Mouse (Mus musculus): ENCODE results near the gene Ank3. TPM values are rescaled to one million over a fixed set of nuclear protein-coding genes. Genes with fewer than 3 reads are reported as not detected.

Gene Ank3
- total and polyA plus RNA-seq, 2 experiments from 2014 or later, result 66.6 to 253 TPM

GRCm38 (mm10) chr10:69585271-69585670, 186.7 kb downstream of the Ank3 start:
- 86% methylated on average over 3 of the region's 3 CpGs for WGBS
- H3K4me2 ChIP-seq (ENCODE audit: low read depth, low read length, poor library complexity, severe bottlenecking), result no peak overlapping the region

GRCm38 (mm10) chr10:69594186-69595131, 195.9 kb downstream of the Ank3 start:
- no peaks in the 10 kb centered on the region for H3K27me3 ChIP-seq (ENCODE audit: insufficient read depth, low read length)
- H3K9me3 ChIP-seq (ENCODE audit: low read length), result no peaks in the 10 kb centered on the region
- 27% methylated on average over 15 of the region's 15 CpGs for WGBS
- peak overlapping the region; percentile 28 for H3K4me2 ChIP-seq (ENCODE audit: low read depth, low read length, poor library complexity, severe bottlenecking)
- ATAC-seq (ENCODE audit: low FRiP score) (0 out of 2 replicates have a peak, but pooled peaks have one; percentile 44), DNase-seq (ENCODE audit: low spot score) (peak; percentile 92)
- no peak overlapping the region for H3K4me3 ChIP-seq (ENCODE audit: low read depth, low read length)
- H3K27ac ChIP-seq (ENCODE audit: low read depth, low read length), result peak overlapping the region; percentile 27; the same call in 1 of the 2 replicates
- H3K4me1 ChIP-seq (ENCODE audit: insufficient read depth, low read length), result peaks cover 8% of the 10 kb centered on the region; the same call in 1 of the 2 replicates
- no peak overlapping the region for H3K9ac ChIP-seq (replicated peaks; ENCODE audit: low read length, poor library complexity, severe bottlenecking)
- TF ChIP-seq CTCF (IDR thresholded peaks at IDR 0.05), result no peak
- no peaks in the 10 kb centered on the region for H3K36me3 ChIP-seq (ENCODE audit: insufficient read depth, low read length)

More at GRCm38 (mm10) chr10:69585271-69585670, 186.7 kb downstream of the Ank3 start:
- no peak for DNase-seq (ENCODE audit: low spot score)
- Histone ChIP-seq H3K27ac (ENCODE audit: low read depth, low read length) (no peak overlapping the region), H3K4me1 (ENCODE audit: insufficient read depth, low read length) (no peaks in the 10 kb centered on the region), H3K9ac (replicated peaks; ENCODE audit: low read length, poor library complexity, severe bottlenecking) (no peak overlapping the region), H3K27me3 (ENCODE audit: insufficient read depth, low read length) (no peaks in the 10 kb centered on the region), H3K4me3 (ENCODE audit: low read depth, low read length) (no peak overlapping the region), H3K9me3 (ENCODE audit: low read length) (no peaks in the 10 kb centered on the region), H3K36me3 (ENCODE audit: insufficient read depth, low read length) (no peaks in the 10 kb centered on the region)
- TF ChIP-seq CTCF (IDR thresholded peaks at IDR 0.05), result no peak
- ATAC-seq (ENCODE audit: low FRiP score), result no peak

DNA sequence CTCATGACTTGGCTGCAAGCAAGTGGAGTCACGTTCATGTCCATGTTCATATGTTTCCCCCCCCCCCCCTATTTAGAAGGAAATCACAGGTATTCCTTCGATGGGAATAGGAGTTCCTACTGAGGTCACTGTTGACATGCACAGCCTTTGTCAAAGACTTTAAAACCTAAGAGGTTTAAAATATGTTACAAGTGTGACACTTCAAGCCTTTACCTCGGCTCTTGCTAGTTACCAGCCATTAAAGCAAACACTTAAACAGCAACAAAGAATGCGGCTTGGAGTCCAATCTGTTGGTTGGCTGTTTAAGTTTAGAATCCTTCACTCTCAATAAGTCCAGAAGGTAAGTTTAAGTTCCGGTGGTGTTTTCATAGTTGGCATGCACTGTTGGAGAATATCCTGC, 196.9 kb downstream of the Ank3 start:
- Histone ChIP-seq H3K4me3 (ENCODE audit: low read depth, low read length) (no peak overlapping the region), H3K9me3 (ENCODE audit: low read length) (no peaks in the 10 kb centered on the region), H3K27ac (ENCODE audit: low read depth, low read length) (no peak overlapping the region), H3K36me3 (ENCODE audit: insufficient read depth, low read length) (no peaks in the 10 kb centered on the region), H3K9ac (replicated peaks; ENCODE audit: low read length, poor library complexity, severe bottlenecking) (no peak overlapping the region), H3K4me2 (ENCODE audit: low read depth, low read length, poor library complexity, severe bottlenecking) (no peak overlapping the region), H3K27me3 (ENCODE audit: insufficient read depth, low read length) (no peaks in the 10 kb centered on the region), H3K4me1 (ENCODE audit: insufficient read depth, low read length) (peaks cover 8% of the 10 kb centered on the region; the same call in 1 of the 2 replicates)
- DNase-seq (ENCODE audit: low spot score) (no peak), ATAC-seq (ENCODE audit: low FRiP score) (no peak)
- no peak for TF ChIP-seq CTCF (IDR thresholded peaks at IDR 0.05)
- 87% methylated on average over 5 of the region's 5 CpGs for WGBS

- Histone ChIP-seq H3K9ac (replicated peaks; ENCODE audit: low read length, poor library complexity, severe bottlenecking) (no peak overlapping the region), H3K36me3 (ENCODE audit: insufficient read depth, low read length) (no peaks in the 10 kb centered on the region), H3K4me1 (ENCODE audit: insufficient read depth, low read length) (no peaks in the 10 kb centered on the region; the same call in 1 of the 2 replicates), H3K27me3 (ENCODE audit: insufficient read depth, low read length) (no peaks in the 10 kb centered on the region), H3K27ac (ENCODE audit: low read depth, low read length) (no peak overlapping the region), H3K4me3 (ENCODE audit: low read depth, low read length) (no peak overlapping the region), H3K4me2 (ENCODE audit: low read depth, low read length, poor library complexity, severe bottlenecking) (no peak overlapping the region), H3K9me3 (ENCODE audit: low read length) (no peaks in the 10 kb centered on the region)
- ATAC-seq (ENCODE audit: low FRiP score), result no peak
- 84% methylated on average over 3 of the region's 3 CpGs for WGBS
- TF ChIP-seq CTCF (IDR thresholded peaks at IDR 0.05), result no peak
- no peak for DNase-seq (ENCODE audit: low spot score)
Observed at GRCm38 (mm10) chr10:69601471-69601870, 202.9 kb downstream of the Ank3 start.

DNA sequence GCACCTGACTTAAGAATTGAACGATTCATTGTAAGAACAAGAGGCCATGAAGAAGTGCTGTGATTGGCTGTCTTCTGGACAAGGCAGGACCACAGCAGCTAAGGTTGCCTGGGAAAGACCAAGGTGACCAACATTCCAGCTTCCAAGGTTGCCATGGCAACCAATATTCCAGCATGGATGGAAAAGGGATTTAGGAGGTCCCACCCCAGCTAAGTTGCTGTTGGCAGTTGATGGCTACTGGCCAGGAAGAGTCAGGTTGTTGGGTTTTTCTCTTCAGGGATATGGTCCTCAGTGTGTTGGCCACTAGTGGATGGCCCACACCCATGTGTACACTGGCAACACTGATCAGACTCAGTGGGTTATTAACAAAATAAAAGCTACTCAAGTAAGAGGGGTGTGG, 204.1 kb downstream of the Ank3 start:
- ATAC-seq (ENCODE audit: low FRiP score) (no peak), DNase-seq (ENCODE audit: low spot score) (no peak)
- Histone ChIP-seq H3K36me3 (ENCODE audit: insufficient read depth, low read length) (no peaks in the 10 kb centered on the region), H3K9me3 (ENCODE audit: low read length) (no peaks in the 10 kb centered on the region), H3K4me3 (ENCODE audit: low read depth, low read length) (no peak overlapping the region), H3K4me2 (ENCODE audit: low read depth, low read length, poor library complexity, severe bottlenecking) (no peak overlapping the region), H3K27ac (ENCODE audit: low read depth, low read length) (no peak overlapping the region), H3K9ac (replicated peaks; ENCODE audit: low read length, poor library complexity, severe bottlenecking) (no peak overlapping the region), H3K4me1 (ENCODE audit: insufficient read depth, low read length) (no peaks in the 10 kb centered on the region; the same call in 1 of the 2 replicates), H3K27me3 (ENCODE audit: insufficient read depth, low read length) (no peaks in the 10 kb centered on the region)
- TF ChIP-seq CTCF (IDR thresholded peaks at IDR 0.05), result no peak
- 85% methylated on average over 1 of the region's 1 CpGs for whole genome bisulfite sequencing

DNA sequence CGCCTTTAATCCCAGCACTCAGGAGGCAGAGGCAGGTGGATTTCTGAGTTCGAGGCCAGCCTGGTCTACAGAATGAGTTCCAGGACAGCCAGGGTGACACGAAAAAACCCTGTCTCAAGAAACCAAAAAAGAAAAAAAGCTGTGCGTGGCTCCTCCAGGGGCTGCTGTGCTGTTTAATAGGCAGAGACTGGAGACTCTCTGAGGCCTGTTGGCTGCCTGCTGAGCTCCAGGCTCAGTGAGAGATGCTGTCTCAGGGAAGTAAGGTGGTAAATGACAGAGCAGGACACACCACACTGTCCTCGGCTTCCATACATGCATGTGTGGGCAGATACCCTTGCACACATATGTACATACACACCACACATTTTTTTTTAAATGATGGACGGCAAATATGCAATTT, 206.0 kb downstream of the Ank3 start:
- DNase-seq (ENCODE audit: low spot score) (no peak), ATAC-seq (ENCODE audit: low FRiP score) (no peak)
- Histone ChIP-seq H3K27ac (ENCODE audit: low read depth, low read length) (no peak overlapping the region), H3K4me2 (ENCODE audit: low read depth, low read length, poor library complexity, severe bottlenecking) (no peak overlapping the region), H3K36me3 (ENCODE audit: insufficient read depth, low read length) (no peaks in the 10 kb centered on the region), H3K27me3 (ENCODE audit: insufficient read depth, low read length) (no peaks in the 10 kb centered on the region), H3K9me3 (ENCODE audit: low read length) (no peaks in the 10 kb centered on the region), H3K9ac (replicated peaks; ENCODE audit: low read length, poor library complexity, severe bottlenecking) (no peak overlapping the region), H3K4me1 (ENCODE audit: insufficient read depth, low read length) (no peaks in the 10 kb centered on the region; the same call in 1 of the 2 replicates), H3K4me3 (ENCODE audit: low read depth, low read length) (no peak overlapping the region)
- 79% methylated on average over 6 of the region's 6 CpGs for WGBS
- TF ChIP-seq CTCF (IDR thresholded peaks at IDR 0.05), result no peak
